Mouse (Mus musculus): ENCODE data around the gene Olfr588-ps1. TPM values are rescaled to one million over a fixed set of nuclear protein-coding genes. Genes with fewer than 3 reads are reported as not detected.

Gene Olfr588-ps1
- polyA plus RNA-seq, 1 experiment from 2014 or later, result not detected

Other genes starting within 250 kb of the Olfr588-ps1 start
- not detected in 2 replicates for gene Olfr569, start 250.0 kb upstream of the Olfr588-ps1 start, polyA plus RNA-seq (2014; fragmentation: Nextera tagmentation; extraction: Ambion mirVana)
- gene Olfr570, start 246.3 kb upstream of the Olfr588-ps1 start, polyA plus RNA-seq (2014; fragmentation: Nextera tagmentation; extraction: Ambion mirVana), result not detected in 2 replicates
- gene Olfr571, start 223.3 kb upstream of the Olfr588-ps1 start, polyA plus RNA-seq (2014; fragmentation: Nextera tagmentation; extraction: Ambion mirVana), result not detected in 2 replicates
- gene Olfr572, start 216.5 kb upstream of the Olfr588-ps1 start, polyA plus RNA-seq (2014; fragmentation: Nextera tagmentation; extraction: Ambion mirVana), result not detected in 2 replicates
- gene Olfr573-ps1, start 198.3 kb upstream of the Olfr588-ps1 start, polyA plus RNA-seq (2014; fragmentation: Nextera tagmentation; extraction: Ambion mirVana), result not detected in 2 replicates
- not detected in 2 replicates for gene Olfr574, start 192.4 kb upstream of the Olfr588-ps1 start, polyA plus RNA-seq (2014; fragmentation: Nextera tagmentation; extraction: Ambion mirVana)
- not detected in 2 replicates for gene Olfr575, start 182.1 kb upstream of the Olfr588-ps1 start, polyA plus RNA-seq (2014; fragmentation: Nextera tagmentation; extraction: Ambion mirVana)
- not detected in 2 replicates for gene Olfr576, start 178.2 kb upstream of the Olfr588-ps1 start, polyA plus RNA-seq (2014; fragmentation: Nextera tagmentation; extraction: Ambion mirVana)
- not detected in 2 replicates for gene Olfr577, start 164.9 kb upstream of the Olfr588-ps1 start, polyA plus RNA-seq (2014; fragmentation: Nextera tagmentation; extraction: Ambion mirVana)
- not detected in 2 replicates for gene Olfr578, start 151.6 kb upstream of the Olfr588-ps1 start, polyA plus RNA-seq (2014; fragmentation: Nextera tagmentation; extraction: Ambion mirVana)
- gene Olfr582, start 102.9 kb upstream of the Olfr588-ps1 start, polyA plus RNA-seq (2014; fragmentation: Nextera tagmentation; extraction: Ambion mirVana), result not detected in 2 replicates
- not detected in 2 replicates for gene Olfr583, start 89.6 kb upstream of the Olfr588-ps1 start, polyA plus RNA-seq (2014; fragmentation: Nextera tagmentation; extraction: Ambion mirVana)
- gene Olfr584, start 59.0 kb upstream of the Olfr588-ps1 start, polyA plus RNA-seq (2014; fragmentation: Nextera tagmentation; extraction: Ambion mirVana), result not detected in 2 replicates
- not detected in 2 replicates for gene Olfr585, start 43.2 kb upstream of the Olfr588-ps1 start, polyA plus RNA-seq (2014; fragmentation: Nextera tagmentation; extraction: Ambion mirVana)
- gene Olfr586, start 15.2 kb upstream of the Olfr588-ps1 start, polyA plus RNA-seq (2014; fragmentation: Nextera tagmentation; extraction: Ambion mirVana), result not detected in 2 replicates
- gene Olfr589, start 15.5 kb downstream of the Olfr588-ps1 start, polyA plus RNA-seq (2014; fragmentation: Nextera tagmentation; extraction: Ambion mirVana), result not detected in 2 replicates
- not detected in 2 replicates for gene Olfr591, start 37.5 kb downstream of the Olfr588-ps1 start, polyA plus RNA-seq (2014; fragmentation: Nextera tagmentation; extraction: Ambion mirVana)
- not detected in 2 replicates for gene Olfr592, start 43.9 kb downstream of the Olfr588-ps1 start, polyA plus RNA-seq (2014; fragmentation: Nextera tagmentation; extraction: Ambion mirVana)
- not detected in 2 replicates for gene Olfr593, start 71.0 kb downstream of the Olfr588-ps1 start, polyA plus RNA-seq (2014; fragmentation: Nextera tagmentation; extraction: Ambion mirVana)
- not detected in 2 replicates for gene Olfr594, start 76.1 kb downstream of the Olfr588-ps1 start, polyA plus RNA-seq (2014; fragmentation: Nextera tagmentation; extraction: Ambion mirVana)
- not detected in 2 replicates for gene Usp17ld, start 111.6 kb downstream of the Olfr588-ps1 start, polyA plus RNA-seq (2014; fragmentation: Nextera tagmentation; extraction: Ambion mirVana)
- not detected in 2 replicates for gene Olfr596, start 164.8 kb downstream of the Olfr588-ps1 start, polyA plus RNA-seq (2014; fragmentation: Nextera tagmentation; extraction: Ambion mirVana)
- not detected in 2 replicates for gene Olfr597, start 175.4 kb downstream of the Olfr588-ps1 start, polyA plus RNA-seq (2014; fragmentation: Nextera tagmentation; extraction: Ambion mirVana)
- gene Olfr598, start 182.7 kb downstream of the Olfr588-ps1 start, polyA plus RNA-seq (2014; fragmentation: Nextera tagmentation; extraction: Ambion mirVana), result not detected in 2 replicates
- gene Olfr599, start 195.0 kb downstream of the Olfr588-ps1 start, polyA plus RNA-seq (2014; fragmentation: Nextera tagmentation; extraction: Ambion mirVana), result not detected in 2 replicates
- gene Olfr600, start 208.8 kb downstream of the Olfr588-ps1 start, polyA plus RNA-seq (2014; fragmentation: Nextera tagmentation; extraction: Ambion mirVana), result not detected in 2 replicates
- gene Olfr601, start 221.8 kb downstream of the Olfr588-ps1 start, polyA plus RNA-seq (2014; fragmentation: Nextera tagmentation; extraction: Ambion mirVana), result not detected in 2 replicates
- gene Olfr603, start 245.3 kb downstream of the Olfr588-ps1 start, polyA plus RNA-seq (2014; fragmentation: Nextera tagmentation; extraction: Ambion mirVana), result not detected in 2 replicates